Mouse (Mus musculus) common myeloid progenitor, adult 5-6 weeks (primary cell): ENCODE data around the gene Slc16a7. TPM values are rescaled to one million over a fixed set of nuclear protein-coding genes. Genes with fewer than 3 reads are reported as not detected.

Experiments
- ATAC-seq: replicated peaks from 2 replicates; pipeline ENCODE4 v1.8.0; 2016; ENCODE audit warnings: low read depth, mild to moderate bottlenecking, moderate TSS enrichment, inconsistent platforms; ENCODE audit not compliant: poor library complexity, severe bottlenecking
- total RNA-seq: library from RNA; stranded (forward); fragments of 200-1000, 187-1606 nt; gene quantifications from 2 replicates; pipeline ENCODE4 v1.2.3, GENCODE M21; 2017

The Slc16a7 gene
- total RNA-seq, 1 experiment from 2014 or later = 13.8 TPM

DNA sequence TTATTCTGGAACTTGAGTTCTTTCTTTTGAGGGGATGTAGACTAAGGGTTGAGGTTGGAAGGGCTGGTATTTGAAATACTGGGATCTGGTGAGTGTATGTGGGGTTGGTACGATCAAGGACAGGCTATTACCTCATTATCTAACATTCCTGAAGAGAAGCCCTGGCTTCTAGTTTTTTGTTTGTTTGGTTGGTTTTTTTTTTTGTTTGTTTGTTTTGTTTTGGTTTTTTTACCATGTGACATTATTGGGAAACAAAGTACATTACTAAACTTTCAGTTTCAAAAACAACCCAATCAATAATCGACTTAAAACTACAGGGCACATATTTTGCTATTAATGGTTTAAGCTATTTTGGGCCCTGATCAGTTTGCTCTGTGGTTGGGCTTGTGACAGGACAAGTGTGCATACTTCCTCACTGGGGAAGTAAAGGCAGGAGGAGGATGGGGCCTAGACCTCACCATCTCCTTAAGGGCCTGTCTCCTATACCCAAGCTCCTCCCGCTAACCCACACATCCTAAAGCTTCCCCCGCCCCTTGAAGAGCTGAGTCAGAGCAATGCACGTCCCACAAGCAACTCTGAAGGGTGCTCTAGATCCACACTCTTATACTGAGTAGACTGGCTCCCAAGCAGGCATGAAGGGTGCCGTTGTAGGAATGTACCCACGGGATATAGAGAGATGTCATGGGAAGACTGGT lies 64.2 kb downstream of the Slc16a7 start:
- peak; percentile 46 for ATAC-seq

GRCm38 (mm10) chr10:125324149-125324834 lies 65.0 kb downstream of the Slc16a7 start:
- no peak for ATAC-seq

DNA sequence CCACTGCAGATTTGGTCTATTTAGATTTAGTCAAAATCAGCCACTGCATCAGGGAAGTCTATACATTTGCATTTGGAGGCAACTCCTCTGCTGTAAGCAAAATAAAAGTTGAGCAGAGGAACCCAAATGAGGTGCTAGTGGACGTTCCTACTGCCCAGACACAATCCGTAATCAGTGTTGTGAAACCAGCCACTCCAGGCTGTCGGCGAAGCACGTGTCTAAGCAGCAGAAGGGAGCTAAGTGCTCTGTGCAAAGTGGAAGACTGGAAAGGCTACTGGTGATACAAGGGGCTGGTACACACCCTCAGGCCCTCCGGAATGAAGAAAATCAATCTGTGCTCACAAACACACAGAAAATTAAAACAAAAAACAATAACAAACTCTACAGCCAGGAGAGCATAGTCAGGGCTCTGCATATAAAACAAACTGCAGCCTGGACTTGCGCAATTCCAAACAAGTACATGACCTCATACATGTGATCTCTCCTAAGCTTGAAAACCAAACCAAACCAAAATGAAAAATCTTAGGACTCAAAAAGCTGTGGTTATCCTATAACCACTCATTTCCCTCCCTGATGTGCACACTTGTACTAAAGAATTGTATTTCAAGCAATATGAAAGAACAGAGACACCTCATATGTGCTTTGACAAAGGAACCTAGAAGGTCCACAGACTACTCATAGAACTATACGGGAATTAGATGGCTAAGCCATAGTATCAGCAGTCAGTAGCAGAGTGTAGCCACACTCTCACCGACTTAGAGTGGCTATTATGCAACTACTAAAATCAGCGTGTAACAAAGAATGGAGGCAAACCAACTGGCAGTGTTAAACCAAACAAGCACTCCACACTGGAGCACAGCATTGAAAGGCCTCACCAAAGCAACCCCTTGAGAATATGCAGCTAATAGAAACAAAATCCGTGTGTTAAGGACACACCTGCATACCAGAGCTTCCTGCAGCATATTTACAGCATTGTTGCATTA lies 67.5 kb downstream of the Slc16a7 start:
- ATAC-seq = peak; percentile 27; the same call in 1 of the 2 replicates

- peak; percentile 99 for ATAC-seq
Measured at GRCm38 (mm10) chr10:125317317-125317716, 71.9 kb downstream of the Slc16a7 start.

GRCm38 (mm10) chr10:125310855-125311254 lies 78.4 kb downstream of the Slc16a7 start:
- no peak for ATAC-seq

GRCm38 (mm10) chr10:125298036-125298435 lies 91.2 kb downstream of the Slc16a7 start:
- no peak for ATAC-seq

DNA sequence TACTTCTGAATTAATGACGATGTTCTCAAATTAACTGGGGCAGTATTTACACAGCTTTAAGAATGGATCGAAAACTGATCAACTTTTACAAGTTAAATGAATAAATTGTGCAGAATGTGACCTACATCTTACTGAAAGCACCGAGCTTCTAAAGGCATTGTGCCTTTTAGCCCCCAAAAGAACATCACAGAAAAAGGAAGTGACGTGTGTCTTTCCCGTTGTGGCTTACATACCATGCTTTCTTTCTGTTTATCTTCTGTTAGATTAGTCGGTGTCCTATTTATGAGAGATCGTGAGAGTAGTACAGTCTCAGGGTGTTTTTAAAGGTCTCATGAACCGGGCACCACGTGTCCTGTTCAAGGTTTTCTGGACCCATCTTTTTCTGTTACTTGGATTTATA lies 98.9 kb downstream of the Slc16a7 start:
- ATAC-seq = peak; percentile 54; the same call in 1 of the 2 replicates

DNA sequence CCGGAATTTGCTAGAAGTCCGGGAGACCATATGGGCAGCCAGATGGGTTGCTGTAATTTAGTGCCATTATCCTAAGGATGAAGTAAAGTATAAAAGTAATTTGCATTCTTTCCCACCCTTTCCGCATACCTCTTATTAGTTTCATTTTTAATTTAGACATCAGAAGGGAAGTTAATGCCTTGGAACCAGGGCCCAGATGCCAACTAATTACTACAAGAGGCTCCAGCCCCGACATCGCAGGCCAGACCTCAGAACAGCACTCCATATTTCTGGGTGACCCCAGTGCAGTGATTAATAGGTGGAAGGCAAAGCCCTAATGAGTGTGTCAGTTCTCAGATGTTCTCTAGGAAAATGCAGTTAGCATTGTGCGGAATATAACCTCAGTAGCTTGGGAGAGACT lies 100.7 kb downstream of the Slc16a7 start:
- ATAC-seq = no peak

GRCm38 (mm10) chr10:125285386-125285785 lies 103.9 kb downstream of the Slc16a7 start:
- no peak for ATAC-seq

DNA sequence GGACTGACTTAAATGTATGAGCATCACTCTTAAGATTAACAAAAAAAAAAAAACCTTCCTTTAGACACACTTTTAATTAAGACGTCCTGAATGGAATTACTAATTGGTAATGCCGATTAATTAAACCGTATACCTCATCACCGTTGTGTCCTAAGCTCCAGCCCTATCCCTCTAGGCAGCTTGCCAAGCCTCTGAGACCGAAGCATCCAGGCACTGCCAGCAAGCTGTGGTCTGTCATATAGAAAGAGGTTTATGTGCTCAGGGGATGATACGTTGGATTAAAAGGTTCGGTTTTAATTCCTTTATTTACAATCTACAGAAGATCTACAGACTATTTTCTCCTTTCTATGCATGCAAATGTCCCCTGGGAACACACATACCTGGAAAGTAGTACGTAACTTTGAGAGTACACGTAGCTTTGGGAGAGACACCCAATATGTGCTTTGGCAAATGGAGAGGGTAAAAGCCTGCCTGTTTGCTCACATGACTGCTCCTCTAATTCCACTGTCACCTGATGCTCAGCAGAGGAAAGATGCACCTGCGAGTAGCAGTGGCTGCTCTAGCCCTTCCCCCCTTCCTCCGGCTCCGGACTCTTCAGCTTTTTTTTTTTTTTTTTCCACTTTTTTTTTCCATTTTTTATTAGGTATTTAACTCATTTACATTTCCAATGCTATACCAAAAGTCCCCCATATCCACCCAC lies 114.0 kb downstream of the Slc16a7 start:
- no peak for ATAC-seq

DNA sequence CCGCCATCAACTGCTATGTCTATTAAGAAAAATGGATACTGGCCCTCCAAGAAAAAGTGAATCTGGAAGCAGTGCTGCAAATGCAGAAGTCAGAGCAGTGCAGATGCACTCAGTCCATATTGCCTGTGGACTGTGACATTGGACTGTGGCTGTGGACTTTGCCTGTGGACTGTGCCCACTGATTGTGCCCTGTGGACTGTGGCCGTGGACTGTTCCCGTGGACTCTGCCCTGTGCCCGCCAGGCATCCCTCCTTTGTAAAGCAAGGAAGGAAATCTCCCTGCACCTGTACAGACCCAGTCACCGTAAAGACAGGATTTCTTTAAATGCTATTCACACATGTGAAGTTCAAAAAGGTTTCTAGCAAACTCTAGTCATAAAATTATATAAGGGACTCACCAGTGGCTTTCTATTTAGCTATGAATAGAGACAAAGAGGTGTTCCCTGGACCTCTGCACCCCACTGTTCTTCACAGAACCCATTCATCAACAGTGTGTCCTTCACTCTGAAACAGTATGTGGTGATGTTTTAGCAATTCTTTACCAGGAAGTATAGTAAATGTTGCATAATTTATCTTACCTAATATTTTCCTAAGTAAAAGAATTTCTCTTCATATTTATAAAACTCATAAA lies 114.6 kb downstream of the Slc16a7 start:
- no peak for ATAC-seq

- ATAC-seq = 0 out of 2 replicates have a peak, but pooled peaks have one; percentile 30
Measured at GRCm38 (mm10) chr10:125273759-125274158, 115.5 kb downstream of the Slc16a7 start.

- peak; percentile 81 for ATAC-seq
Measured at GRCm38 (mm10) chr10:125271448-125271847, 117.8 kb downstream of the Slc16a7 start.

DNA sequence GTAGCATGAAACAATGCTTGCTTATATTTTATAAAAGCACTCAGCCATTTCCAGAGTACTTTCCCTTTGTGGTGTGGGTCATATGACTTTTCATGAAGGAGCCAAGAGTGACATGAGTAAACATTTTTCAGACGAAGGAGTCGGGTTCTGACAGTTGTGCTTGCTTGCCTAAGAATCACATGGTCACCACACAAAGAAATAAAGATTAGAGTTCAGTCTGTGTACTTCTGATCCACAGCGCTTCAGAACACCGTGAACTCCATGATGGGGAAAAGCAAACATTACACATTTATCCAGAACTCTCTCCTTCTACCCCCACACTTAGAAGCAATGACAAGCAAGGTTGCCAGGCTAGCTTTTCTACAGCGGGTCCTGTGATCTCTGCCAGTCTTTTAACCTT lies 119.0 kb downstream of the Slc16a7 start:
- ATAC-seq = no peak

GRCm38 (mm10) chr10:125266322-125266721 lies 122.9 kb downstream of the Slc16a7 start:
- no peak for ATAC-seq

GRCm38 (mm10) chr10:125265901-125266300 lies 123.4 kb downstream of the Slc16a7 start:
- ATAC-seq = no peak

- ATAC-seq = peak; percentile 78
Measured at GRCm38 (mm10) chr10:125265467-125265866, 123.8 kb downstream of the Slc16a7 start.

DNA sequence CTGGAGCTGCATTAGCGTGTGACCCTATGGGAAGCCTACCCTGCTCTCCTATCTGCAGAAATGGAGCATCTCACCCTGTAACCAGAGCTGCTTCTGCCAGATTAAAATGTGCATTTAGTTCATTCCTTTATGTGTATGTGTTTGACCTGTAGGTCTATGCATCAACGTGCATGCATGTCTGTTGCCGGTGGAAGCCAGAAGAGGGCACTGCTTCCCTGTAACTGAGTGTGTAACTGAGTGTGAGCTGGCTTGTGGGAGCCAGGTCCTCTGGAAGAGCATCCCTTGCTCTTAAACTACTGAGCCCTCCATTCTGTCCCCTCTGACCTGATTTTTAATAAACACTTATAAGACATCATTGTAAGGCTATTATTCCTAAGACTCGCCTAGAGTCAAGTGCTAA lies 124.3 kb downstream of the Slc16a7 start:
- peak; percentile 88 for ATAC-seq

- no peak for ATAC-seq
Measured at GRCm38 (mm10) chr10:125255904-125256303, 133.4 kb downstream of the Slc16a7 start.
